In genomic region chr7:79535251-79536111, GRCm38 (mm10) we compare ENCODE assay signal across 8 mouse cellular contexts.
A peak's percentile ranks its signal among the peaks of the same experiment; 100 is the strongest.
DNase-seq lines count a peak whose midpoint lies in the region; ATAC-seq and TF ChIP-seq lines count a peak whose summit lies in the region.

No protein-coding gene starts in this region.

- H3K4me3 ChIP-seq in forebrain, embryonic 15.5 days: peak overlapping the region; percentile 64
- H3K4me3 ChIP-seq in kidney, embryonic 14.5 days (ENCODE audit: low read length): peak overlapping the region; percentile 31
- peak overlapping the region; percentile 41 for H3K4me3 ChIP-seq in midbrain, embryonic 11.5 days (ENCODE audit: low read depth, low read length)

- peak overlapping the region; percentile 100 for H3K27ac ChIP-seq in forebrain, embryonic 15.5 days (replicated peaks)
- H3K27ac ChIP-seq in kidney, embryonic 14.5 days (ENCODE audit: low read depth, low read length): no peak overlapping the region
- H3K27ac ChIP-seq in midbrain, embryonic 11.5 days (ENCODE audit: low read depth, low read length): peak overlapping the region; percentile 94

- ATAC-seq in forebrain, embryonic 15.5 days (replicated peaks): peak; percentile 76
- ATAC-seq in kidney, embryonic 14.5 days (ENCODE audit: low FRiP score, low TSS enrichment): peak; percentile 24; the same call in 1 of the 2 replicates
- peak; percentile 72 for ATAC-seq in midbrain, embryonic 11.5 days (ENCODE audit: low FRiP score)

- H3K27me3 ChIP-seq in forebrain, embryonic 15.5 days: no peaks in the 10 kb centered on the region
- H3K27me3 ChIP-seq in kidney, embryonic 14.5 days (ENCODE audit: control insufficient read depth, insufficient read depth, low read length): peaks cover 96% of the 10 kb centered on the region
- peaks cover 69% of the 10 kb centered on the region for H3K27me3 ChIP-seq in midbrain, embryonic 11.5 days (ENCODE audit: control insufficient read depth, insufficient read depth, low read length)

- H3K9me3 ChIP-seq in forebrain, embryonic 15.5 days: no peaks in the 10 kb centered on the region
- H3K9me3 ChIP-seq in kidney, embryonic 14.5 days (ENCODE audit: control insufficient read depth, low read length): no peaks in the 10 kb centered on the region
- H3K9me3 ChIP-seq in midbrain, embryonic 11.5 days (ENCODE audit: control insufficient read depth, low read length): no peaks in the 10 kb centered on the region

- peaks cover 86% of the 10 kb centered on the region for H3K4me1 ChIP-seq in forebrain, embryonic 15.5 days
- peaks cover 13% of the 10 kb centered on the region for H3K4me1 ChIP-seq in kidney, embryonic 14.5 days (ENCODE audit: control insufficient read depth, insufficient read depth, low read length)
- H3K4me1 ChIP-seq in midbrain, embryonic 11.5 days (ENCODE audit: control insufficient read depth, insufficient read depth, low read length): peaks cover 57% of the 10 kb centered on the region

- 0 out of 2 replicates have a peak, but pooled peaks have one; percentile 39 for TF ChIP-seq POLR2A in brain, embryonic 14.5 days (IDR thresholded peaks at IDR 0.05; ENCODE audit: borderline replicate concordance, extremely low read depth, insufficient read depth, insufficient read length, poor library complexity, severe bottlenecking)

- no peak for TF ChIP-seq CTCF in brain, embryonic 14.5 days (IDR thresholded peaks at IDR 0.05; ENCODE audit: borderline replicate concordance, extremely low read depth, insufficient read depth, insufficient read length)

- DNase-seq in layer of hippocampus, postnatal 10 days (ENCODE audit: low spot score in 2 of 2): peak; percentile 75 to 80
- no peak for DNase-seq in layer of hippocampus, adult 18-20 months (ENCODE audit: low spot score in 2 of 2)
- peak; percentile 97 for DNase-seq in brain, embryonic 14.5 days (ENCODE audit: low read depth)
- peak; percentile 98 for DNase-seq in midbrain, embryonic 11.5 days (ENCODE audit: low spot score, missing footprints)
- DNase-seq in thymus, postnatal 4 days: peak; percentile 56
- no peak for DNase-seq in spleen, postnatal 4 days (ENCODE audit: low spot score in 2 of 2)

- peak overlapping the region; percentile 82 for H3K4me2 ChIP-seq in forebrain, embryonic 15.5 days (replicated peaks)
- peak overlapping the region; percentile 37 for H3K4me2 ChIP-seq in kidney, embryonic 14.5 days (replicated peaks; ENCODE audit: low read depth, low read length)
- H3K4me2 ChIP-seq in midbrain, embryonic 11.5 days: peak overlapping the region; percentile 74

- peaks cover 24% of the 10 kb centered on the region; the same call in 1 of the 2 replicates for H3K36me3 ChIP-seq in forebrain, embryonic 15.5 days
- no peaks in the 10 kb centered on the region for H3K36me3 ChIP-seq in kidney, embryonic 14.5 days (ENCODE audit: control insufficient read depth, insufficient read depth, low read length)
- no peaks in the 10 kb centered on the region for H3K36me3 ChIP-seq in midbrain, embryonic 11.5 days (ENCODE audit: control insufficient read depth, insufficient read depth, low read length)

- WGBS in forebrain, embryonic 15.5 days: under 1% methylated on average over 63 of the region's 66 CpGs
- WGBS in kidney, embryonic 14.5 days: 1% methylated on average over 55 of the region's 66 CpGs
- WGBS in midbrain, embryonic 11.5 days: under 1% methylated on average over 62 of the region's 66 CpGs

- H3K9ac ChIP-seq in forebrain, embryonic 15.5 days (replicated peaks): peak overlapping the region; percentile 88
- no peak overlapping the region for H3K9ac ChIP-seq in kidney, embryonic 14.5 days (ENCODE audit: low read depth, low read length)
- H3K9ac ChIP-seq in midbrain, embryonic 11.5 days (ENCODE audit: low read length): peak overlapping the region; percentile 73

Comparison
In these comparisons a context has a peak if more than half of its experiments do, and no peak if none do; other contexts are left out.
1. DNase-seq: peak in layer of hippocampus, postnatal 10 days (2 of 2), brain, embryonic 14.5 days (single experiment), midbrain, embryonic 11.5 days (single experiment) and thymus, postnatal 4 days (single experiment); none in layer of hippocampus, adult 18-20 months (0 of 2) and spleen, postnatal 4 days (0 of 2).
2. ATAC-seq: peak in every context shown above with its lines; median percentile 76 in forebrain, embryonic 15.5 days; 72 in midbrain, embryonic 11.5 days; 24 in kidney, embryonic 14.5 days.
3. Peak in every context shown above with its lines, with median percentiles within 50 percentile points of each other: H3K4me2 ChIP-seq and H3K4me3 ChIP-seq.